Mouse (Mus musculus): ENCODE data around the gene Qsox2. TPM values are rescaled to one million over a fixed set of nuclear protein-coding genes. Genes with fewer than 3 reads are reported as not detected.

The Qsox2 gene
- total RNA-seq, 2 experiments from 2014 or later = 15.8 to 17.2 TPM

- intact Hi-C loops (cut with DNase I) = no loop called here
- DNase-seq = peak; percentile 39
Measured at GRCm38 (mm10) chr2:26227788-26228187, 9.5 kb downstream of the Qsox2 start.

- DNase-seq = no peak
- intact Hi-C loops (cut with DNase I) = no loop called here
Measured at GRCm38 (mm10) chr2:26225242-26225641, 12.1 kb downstream of the Qsox2 start.

GRCm38 (mm10) chr2:26223961-26224360, 13.4 kb downstream of the Qsox2 start:
- intact Hi-C loops (cut with DNase I) = no loop called here
- DNase-seq = peak; percentile 55

DNA sequence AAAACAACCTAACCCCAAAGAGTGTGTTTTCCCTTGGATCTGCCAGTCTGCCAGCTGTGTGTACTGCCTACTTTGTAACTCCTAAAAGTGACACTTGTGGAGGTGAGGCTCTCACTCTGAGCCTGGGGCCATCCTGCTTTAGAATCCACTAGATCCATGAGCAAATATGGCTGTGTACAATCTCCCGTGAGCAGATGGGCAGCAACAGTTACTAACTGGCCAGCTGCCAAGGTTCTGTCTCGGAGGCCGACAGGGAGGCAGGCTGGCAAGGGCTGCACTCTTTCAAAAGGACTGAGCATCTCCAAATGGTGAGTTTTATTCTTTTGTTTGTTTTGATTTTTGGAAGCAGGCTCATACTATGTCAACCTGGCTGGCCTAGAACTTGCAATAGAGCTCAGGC, 22.8 kb downstream of the Qsox2 start:
- peak; percentile 92 for DNase-seq
- intact Hi-C loops (cut with DNase I) = no loop called here

GRCm38 (mm10) chr2:26209566-26209965, 27.8 kb downstream of the Qsox2 start:
- intact Hi-C loops (cut with DNase I) = no loop called here
- DNase-seq = no peak

GRCm38 (mm10) chr2:26208126-26208789, 29.1 kb downstream of the Qsox2 start, which contains the start of gene Lhx3:
Lhx3 (minus strand) TSS chr2:26208289.
- DNase-seq = peak; percentile 75
- intact Hi-C loops (cut with DNase I) = no loop called here

- peak; percentile 69 for DNase-seq
Measured at GRCm38 (mm10) chr2:26207559-26207958, 29.8 kb downstream of the Qsox2 start.

GRCm38 (mm10) chr2:26205761-26206160, 31.6 kb downstream of the Qsox2 start:
- intact Hi-C loops (cut with DNase I) = no loop called here
- DNase-seq = no peak

More at GRCm38 (mm10) chr2:26207559-26207958, 29.8 kb downstream of the Qsox2 start:
- intact Hi-C loops (cut with DNase I) = no loop called here

- intact Hi-C loops (cut with DNase I) = no loop called here
- DNase-seq = no peak
Measured at GRCm38 (mm10) chr2:26205126-26205525, 32.2 kb downstream of the Qsox2 start.

DNA sequence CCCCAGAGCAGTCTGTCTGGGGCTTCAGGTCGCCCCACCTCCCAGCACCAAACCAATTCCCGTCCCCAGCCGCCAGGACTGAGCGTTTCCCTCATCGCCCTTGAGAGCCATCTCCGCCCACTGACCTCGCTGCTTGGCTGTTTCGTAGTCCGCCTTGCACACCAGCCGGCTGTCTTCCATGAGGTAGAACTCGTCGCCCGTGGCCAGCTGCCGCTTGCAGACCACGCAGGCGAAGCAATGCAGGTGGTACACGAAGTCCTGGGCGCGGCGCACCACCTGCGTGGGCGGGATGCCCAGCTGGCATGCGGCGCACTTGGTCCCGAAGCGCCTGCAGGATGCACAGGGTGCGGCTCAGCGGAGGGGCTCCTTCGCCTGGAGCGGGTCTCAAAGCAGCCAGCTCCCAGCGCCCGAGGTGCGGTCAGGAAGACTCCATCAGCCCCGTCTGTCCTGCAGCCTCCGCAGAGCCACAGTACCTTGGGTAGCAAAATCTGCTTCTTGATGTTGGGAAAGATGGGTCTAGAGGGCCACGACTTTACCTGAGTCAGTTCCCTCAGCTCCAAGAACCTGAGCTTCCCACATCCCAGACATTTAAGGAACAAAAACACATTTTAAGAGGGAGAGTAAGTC, 34.4 kb downstream of the Qsox2 start:
- intact Hi-C loops (cut with DNase I) = no loop called here
- peak; percentile 37 for DNase-seq

DNA sequence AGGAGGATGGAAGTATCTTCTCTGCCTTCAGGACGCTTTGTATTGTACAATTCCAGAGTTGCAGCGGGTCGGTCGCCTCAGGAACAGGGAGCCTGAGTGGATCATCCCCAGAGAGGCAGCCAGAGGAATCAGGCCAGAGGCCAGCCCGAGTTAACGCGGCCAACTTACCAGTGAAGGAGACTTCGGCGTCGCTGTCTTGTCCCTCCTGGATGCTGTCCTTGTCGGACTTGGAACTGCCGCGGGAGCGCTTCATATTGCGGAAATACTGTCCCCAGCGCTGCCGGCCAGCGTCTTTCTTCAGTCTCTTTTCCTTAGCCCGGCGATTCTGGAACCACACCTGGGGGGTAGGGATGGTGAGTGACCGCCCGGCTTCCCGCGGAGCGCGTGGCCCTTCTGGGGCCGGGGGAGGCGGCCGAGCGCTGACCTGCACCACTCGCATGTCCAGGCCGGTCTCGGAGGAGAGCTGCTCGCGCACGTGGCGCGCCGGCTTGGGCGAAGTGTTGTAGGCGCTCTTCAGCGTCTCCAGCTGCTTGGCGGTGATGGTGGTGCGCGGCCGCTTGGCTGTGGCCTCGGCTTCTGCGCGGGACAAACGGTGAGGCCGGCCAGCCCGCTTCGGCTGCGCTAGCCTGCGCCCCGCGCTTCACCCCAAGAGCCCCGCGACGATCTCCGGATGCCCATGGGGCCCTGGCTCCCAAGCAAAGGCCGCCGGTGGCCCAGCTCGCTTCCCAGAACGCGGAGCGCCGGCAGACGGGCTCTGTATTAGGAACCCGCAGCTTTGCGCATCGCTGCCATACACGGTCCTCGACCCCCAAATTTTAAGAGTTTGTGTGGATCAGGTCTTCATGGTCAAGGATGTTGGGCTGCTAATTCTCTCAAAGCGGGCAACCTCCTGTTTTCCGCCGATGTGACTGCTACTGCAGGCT, 35.1 kb downstream of the Qsox2 start:
- DNase-seq = no peak
- intact Hi-C loops (cut with DNase I) = no loop called here

DNA sequence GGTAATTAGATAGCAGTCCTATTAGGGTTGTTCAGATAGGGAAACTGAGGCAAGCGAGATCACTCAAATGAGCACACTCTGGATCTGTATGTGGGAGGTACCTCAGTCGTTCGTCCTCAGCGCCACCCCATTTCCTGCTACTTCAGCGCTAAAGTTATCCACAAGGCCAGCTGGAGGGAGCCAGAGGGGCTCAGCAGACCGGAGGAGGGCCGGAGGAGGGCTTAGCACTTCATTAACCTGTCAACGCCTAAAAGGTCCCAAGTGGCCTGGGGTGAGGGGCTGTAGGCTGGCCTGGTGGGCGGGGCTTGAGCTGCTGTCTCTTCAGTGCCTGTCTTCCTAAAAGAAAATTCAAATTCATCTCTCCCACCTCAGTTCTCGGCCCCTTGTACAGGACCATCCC, 38.8 kb downstream of the Qsox2 start:
- DNase-seq = no peak
- intact Hi-C loops (cut with DNase I) = no loop called here

- no peak for DNase-seq
- intact Hi-C loops (cut with DNase I) = no loop called here
Measured at GRCm38 (mm10) chr2:26194552-26195339, 42.6 kb downstream of the Qsox2 start.

DNA sequence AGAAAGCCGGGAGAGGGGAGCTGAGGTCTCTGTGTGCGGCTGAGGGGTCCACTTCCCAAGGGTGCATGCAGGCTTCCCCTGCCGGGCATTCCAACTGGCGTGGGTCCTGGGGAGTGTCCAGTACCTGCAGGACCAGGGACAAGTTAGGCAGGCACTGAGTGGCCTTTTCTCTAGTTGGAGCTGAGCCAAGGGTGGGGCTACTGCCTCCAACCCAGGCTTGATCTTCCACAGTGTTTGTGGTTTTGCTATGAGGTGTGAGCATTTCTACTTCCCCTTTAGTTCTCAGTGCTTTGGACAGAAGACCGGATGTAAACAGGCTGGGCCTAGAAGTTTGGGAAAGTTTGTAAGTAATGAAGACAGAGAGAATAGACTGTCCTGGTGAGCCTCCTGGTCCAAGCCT, 48.8 kb downstream of the Qsox2 start:
- intact Hi-C loops (cut with DNase I) = no loop called here
- DNase-seq = no peak

DNA sequence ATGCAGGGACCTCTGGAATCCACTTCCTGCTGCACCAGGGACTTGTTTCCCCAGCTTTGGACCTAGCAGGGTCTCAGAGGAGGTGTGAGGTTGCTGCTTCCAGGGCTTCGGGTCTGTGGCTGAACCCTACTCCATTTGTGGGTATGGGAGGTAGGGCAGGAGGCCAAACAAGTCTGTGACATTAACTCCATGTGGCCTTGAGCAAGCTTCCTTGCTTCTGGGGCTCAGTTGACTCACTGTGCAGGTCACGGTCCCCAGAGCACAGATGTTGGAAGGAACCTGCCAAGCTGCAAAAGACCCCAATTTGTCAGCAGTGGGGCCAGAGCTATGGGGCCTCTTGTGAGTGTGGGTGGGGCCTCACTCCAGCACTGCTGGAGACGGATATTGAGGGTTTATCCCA, 53.0 kb downstream of the Qsox2 start:
- intact Hi-C loops (cut with DNase I) = no loop called here
- no peak for DNase-seq

- intact Hi-C loops (cut with DNase I) = no loop called here
- peak; percentile 78 for DNase-seq
Measured at GRCm38 (mm10) chr2:26182646-26183045, 54.7 kb downstream of the Qsox2 start.

- no peak for DNase-seq
- intact Hi-C loops (cut with DNase I) = no loop called here
Measured at GRCm38 (mm10) chr2:26177189-26177588, 60.1 kb downstream of the Qsox2 start.

- intact Hi-C loops (cut with DNase I) = no loop called here
- no peak for DNase-seq
Measured at GRCm38 (mm10) chr2:26176731-26177130, 60.6 kb downstream of the Qsox2 start.

DNA sequence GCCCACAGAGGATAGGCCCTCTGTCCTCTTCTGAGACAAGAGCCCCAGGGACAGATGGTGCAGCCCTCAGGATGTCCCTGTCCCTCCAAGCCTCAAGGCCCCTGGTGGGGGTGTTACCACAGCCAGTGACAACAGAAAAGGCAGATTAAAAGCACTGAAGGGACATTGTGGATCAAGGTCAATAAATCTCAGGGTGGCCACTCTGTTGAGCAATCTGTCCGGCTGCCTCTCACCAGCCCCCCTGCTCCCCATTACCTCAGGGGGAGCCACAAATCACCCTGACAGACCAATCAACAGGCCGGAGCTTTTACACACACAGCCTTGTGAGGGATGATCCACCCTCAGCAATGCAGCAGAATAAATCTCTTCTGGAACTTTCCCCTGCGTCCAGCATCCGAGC, 62.1 kb downstream of the Qsox2 start:
- intact Hi-C loops (cut with DNase I) = no loop called here
- no peak for DNase-seq

GRCm38 (mm10) chr2:26172166-26172565, 65.2 kb downstream of the Qsox2 start:
- no peak for DNase-seq
- intact Hi-C loops (cut with DNase I) = no loop called here

- intact Hi-C loops (cut with DNase I) = no loop called here
- no peak for DNase-seq
Measured at GRCm38 (mm10) chr2:26170376-26170775, 66.9 kb downstream of the Qsox2 start.

Data from left cerebral cortex, postnatal 4 days (tissue).